Mouse (Mus musculus) spleen, adult 2 months (tissue): Measurements from ENCODE around the gene 1700016K19Rik.

Source experiments
- CTCF ChIP-seq: fragments of 200-500 bp; IDR thresholded peaks from 2 replicates; pipeline ENCODE4 v1.5.1; 2011; ENCODE audit warnings: mild to moderate bottlenecking, inconsistent platforms; ENCODE audit not compliant: insufficient read depth, insufficient read length, insufficient replicate concordance; ENCODE audit errors: extremely low read depth
- POLR2A ChIP-seq: fragments of 200-500 bp; IDR thresholded peaks from 2 replicates; pipeline ENCODE4 v1.6.1; 2011; ENCODE audit warnings: low read depth, low read length, inconsistent platforms

- TF ChIP-seq CTCF (no peak), POLR2A (no peak)
These were observed 23.0 kb upstream of the 1700016K19Rik start for GRCm38 (mm10) chr11:75976748-75977147.
